Mouse (Mus musculus) heart, embryonic 16.5 days (tissue): ENCODE results near the gene Gstt3. TPM values are rescaled to one million over a fixed set of nuclear protein-coding genes. Genes with fewer than 3 reads are reported as not detected.

Experiments used
- ATAC-seq: fragments of 200-750 bp; cut with Nextera tagmentation; replicated peaks from 2 replicates; pipeline ENCODE4 v1.8.0; 2017; ENCODE audit warnings: moderate number of reproducible peaks; ENCODE audit not compliant: insufficient read depth, low FRiP score; ENCODE audit errors: extremely low read depth
- H3K27ac ChIP-seq: fragments of 300-500 bp; sonication (generic); 2 replicates; pipeline ENCODE4 v1.5.1; 2014; ENCODE audit warnings: mild to moderate bottlenecking, low read length, control low read depth, moderate library complexity
- H3K27me3 ChIP-seq: fragments of 300-500 bp; sonication (generic); 2 replicates; pipeline ENCODE4 v1.6.1; 2014; ENCODE audit warnings: low read length, mixed read lengths; ENCODE audit not compliant: control insufficient read depth, insufficient read depth
- H3K36me3 ChIP-seq: fragments of 300-500 bp; sonication (generic); 2 replicates; pipeline ENCODE4 v1.6.1; 2014; ENCODE audit not compliant: control insufficient read depth, insufficient read depth
- H3K4me1 ChIP-seq: fragments of 300-500 bp; sonication (generic); 2 replicates; pipeline ENCODE4 v1.6.1; 2014; ENCODE audit warnings: low read length, mixed read lengths; ENCODE audit not compliant: control insufficient read depth, insufficient read depth
- H3K4me2 ChIP-seq: fragments of 300-500 bp; sonication (generic); 2 replicates; pipeline ENCODE4 v1.6.1; 2014; ENCODE audit warnings: low read depth, mild to moderate bottlenecking, control low read depth, low read length
- H3K4me3 ChIP-seq: fragments of 300-500 bp; sonication (generic); 2 replicates; pipeline ENCODE4 v1.5.1; 2014; ENCODE audit warnings: mild to moderate bottlenecking, control low read depth, low read length
- H3K9ac ChIP-seq: fragments of 300-500 bp; sonication (generic); 2 replicates; pipeline ENCODE4 v1.6.1; 2014; ENCODE audit warnings: low read length, control low read depth
- H3K9me3 ChIP-seq: fragments of 300-500 bp; sonication (generic); replicated peaks from 2 replicates; pipeline ENCODE4 v1.6.1; 2016; ENCODE audit warnings: low read length; ENCODE audit not compliant: control insufficient read depth
- WGBS: fragments of 180-500 bp; shearing (Covaris S2); extraction: QIAGEN DNeasy Blood & Tissue Kit; methylation state at CpG from one replicate; pipeline ENCODE4 v1.1.7; 2014; 5-methylcytosine and 5-hydroxymethylcytosine counted together
- polyA plus RNA-seq: library from polyadenylated mRNA; unstranded; fragments of >200 nt; fragmentation: Nextera tagmentation; extraction: Ambion mirVana; gene quantifications from 2 replicates; pipeline ENCODE4 v1.2.1, GENCODE M21; 2015

Gstt3 gene
- polyA plus RNA-seq, 1 experiment from 2014 or later, result 5.6 TPM

- Histone ChIP-seq H3K36me3 (no peaks in the 10 kb centered on the region), H3K9me3 (peaks cover 4% of the 10 kb centered on the region; the same call in 1 of the 2 replicates), H3K4me1 (no peaks in the 10 kb centered on the region), H3K27me3 (no peaks in the 10 kb centered on the region), H3K27ac (no peak overlapping the region), H3K9ac (no peak overlapping the region), H3K4me3 (no peak overlapping the region), H3K4me2 (no peak overlapping the region)
- ATAC-seq, result no peak
- 79% methylated on average over 5 of the region's 5 CpGs for WGBS
Measured at GRCm38 (mm10) chr10:75819882-75820281, 38.7 kb upstream of the Gstt3 start.

GRCm38 (mm10) chr10:75818641-75819040 is 37.4 kb upstream of the Gstt3 start:
- Histone ChIP-seq H3K9me3 (peaks cover 4% of the 10 kb centered on the region; the same call in 1 of the 2 replicates), H3K27me3 (no peaks in the 10 kb centered on the region), H3K4me1 (no peaks in the 10 kb centered on the region), H3K9ac (no peak overlapping the region), H3K27ac (no peak overlapping the region), H3K4me3 (no peak overlapping the region), H3K4me2 (no peak overlapping the region), H3K36me3 (no peaks in the 10 kb centered on the region)
- no peak for ATAC-seq
- 59% methylated on average over 10 of the region's 10 CpGs for WGBS

- no peak for ATAC-seq
- 52% methylated on average over 2 of the region's 2 CpGs for WGBS
Measured at GRCm38 (mm10) chr10:75804217-75804616, 23.0 kb upstream of the Gstt3 start.

GRCm38 (mm10) chr10:75798176-75798696 is 17.0 kb upstream of the Gstt3 start, which contains the start of gene Gstt1:
Gene Gstt1, minus strand, starts transcription at chr10:75798584.
- H3K4me3 ChIP-seq, result peak within 1 kb of the TSS; percentile 64
- H3K27me3 ChIP-seq, result no peaks in the 10 kb centered on the region
- no peaks in the 10 kb centered on the region for H3K36me3 ChIP-seq
- ATAC-seq, result peak; percentile 55
- peak within 1 kb of the TSS; percentile 95 for H3K4me2 ChIP-seq
- 2% methylated on average over 18 of the region's 18 CpGs for WGBS
- peak within 1 kb of the TSS; percentile 32; the same call in 1 of the 2 replicates for H3K27ac ChIP-seq
- peaks cover 13% of the 10 kb centered on the region for H3K4me1 ChIP-seq
- H3K9me3 ChIP-seq, result no peaks in the 10 kb centered on the region
- peak within 1 kb of the TSS; percentile 73 for H3K9ac ChIP-seq

More at GRCm38 (mm10) chr10:75804217-75804616, 23.0 kb upstream of the Gstt3 start:
- Histone ChIP-seq H3K36me3 (no peaks in the 10 kb centered on the region), H3K4me1 (no peaks in the 10 kb centered on the region), H3K4me3 (no peak overlapping the region), H3K27ac (no peak overlapping the region), H3K27me3 (no peaks in the 10 kb centered on the region), H3K9me3 (no peaks in the 10 kb centered on the region; the same call in 1 of the 2 replicates), H3K9ac (no peak overlapping the region), H3K4me2 (no peak overlapping the region)

- Histone ChIP-seq H3K27ac (peak overlapping the region; percentile 32; the same call in 1 of the 2 replicates), H3K4me3 (peak overlapping the region; percentile 64), H3K4me1 (peaks cover 13% of the 10 kb centered on the region), H3K4me2 (peak overlapping the region; percentile 95), H3K9me3 (no peaks in the 10 kb centered on the region), H3K27me3 (no peaks in the 10 kb centered on the region), H3K9ac (peak overlapping the region; percentile 73), H3K36me3 (no peaks in the 10 kb centered on the region)
- ATAC-seq, result peak; percentile 46; the same call in 1 of the 2 replicates
- 0% methylated on average over 12 of the region's 12 CpGs for WGBS
Measured at GRCm38 (mm10) chr10:75797619-75798175, 16.5 kb upstream of the Gstt3 start.

- no peaks in the 10 kb centered on the region for H3K27me3 ChIP-seq
- no peaks in the 10 kb centered on the region for H3K36me3 ChIP-seq
- peak overlapping the region; percentile 95 for H3K4me2 ChIP-seq
- H3K4me1 ChIP-seq, result peaks cover 13% of the 10 kb centered on the region
- H3K9ac ChIP-seq, result peak overlapping the region; percentile 73
- H3K4me3 ChIP-seq, result peak overlapping the region; percentile 64
- no peak overlapping the region; the same call in 1 of the 2 replicates for H3K27ac ChIP-seq
- H3K9me3 ChIP-seq, result no peaks in the 10 kb centered on the region
- ATAC-seq, result no peak
- WGBS, result 29% methylated on average over 11 of the region's 11 CpGs
Measured at GRCm38 (mm10) chr10:75796731-75797516, 15.7 kb upstream of the Gstt3 start.

- H3K36me3 ChIP-seq, result no peaks in the 10 kb centered on the region
- no peak for ATAC-seq
- 39% methylated on average over 3 of the region's 3 CpGs for WGBS
Measured at GRCm38 (mm10) chr10:75794880-75795279, 13.7 kb upstream of the Gstt3 start.

GRCm38 (mm10) chr10:75790773-75791172 is 9.6 kb upstream of the Gstt3 start:
- no peak overlapping the region for H3K4me3 ChIP-seq
- no peak overlapping the region for H3K9ac ChIP-seq
- no peak for ATAC-seq
- no peaks in the 10 kb centered on the region for H3K36me3 ChIP-seq
- H3K4me2 ChIP-seq, result no peak overlapping the region
- WGBS, result 17% methylated on average over 7 of the region's 7 CpGs
- H3K27me3 ChIP-seq, result no peaks in the 10 kb centered on the region; the same call in 1 of the 2 replicates
- H3K4me1 ChIP-seq, result 0 out of 2 replicates have a peak, but pooled peaks cover 5% of the 10 kb centered on the region
- H3K27ac ChIP-seq, result no peak overlapping the region
- no peaks in the 10 kb centered on the region for H3K9me3 ChIP-seq

More at GRCm38 (mm10) chr10:75794880-75795279, 13.7 kb upstream of the Gstt3 start:
- Histone ChIP-seq H3K27ac (no peak overlapping the region), H3K27me3 (no peaks in the 10 kb centered on the region), H3K4me1 (peaks cover 13% of the 10 kb centered on the region), H3K9ac (no peak overlapping the region), H3K4me2 (no peak overlapping the region), H3K9me3 (no peaks in the 10 kb centered on the region), H3K4me3 (no peak overlapping the region)

GRCm38 (mm10) chr10:75789841-75790240 is 8.6 kb upstream of the Gstt3 start:
- no peak overlapping the region for H3K4me3 ChIP-seq
- no peaks in the 10 kb centered on the region for H3K9me3 ChIP-seq
- no peak overlapping the region for H3K4me2 ChIP-seq
- H3K36me3 ChIP-seq, result no peaks in the 10 kb centered on the region
- no peak for ATAC-seq
- 85% methylated on average over 5 of the region's 5 CpGs for WGBS
- H3K27me3 ChIP-seq, result no peaks in the 10 kb centered on the region; the same call in 1 of the 2 replicates
- no peak overlapping the region for H3K9ac ChIP-seq
- H3K27ac ChIP-seq, result no peak overlapping the region
- H3K4me1 ChIP-seq, result 0 out of 2 replicates have a peak, but pooled peaks cover 2% of the 10 kb centered on the region
